Mouse (Mus musculus) intestine, postnatal 0 days (tissue): Measurements from ENCODE around the gene Nfyb. TPM values are rescaled to one million over a fixed set of nuclear protein-coding genes. Genes with fewer than 3 reads are reported as not detected.

Experiments
- ATAC-seq: fragments of 200-750 bp; cut with Nextera tagmentation; 2 replicates; pipeline ENCODE4 v1.8.0; 2017; ENCODE audit warnings: mild to moderate bottlenecking, moderate TSS enrichment, moderate library complexity
- H3K27ac ChIP-seq: fragments of 300-500 bp; sonication (generic); 2 replicates; pipeline ENCODE4 v1.5.1; 2014; ENCODE audit warnings: mild to moderate bottlenecking, low read depth, low read length, moderate library complexity
- H3K27me3 ChIP-seq: fragments of 300-500 bp; sonication (generic); replicated peaks from 2 replicates; pipeline ENCODE4 v1.6.1; 2014; ENCODE audit warnings: low read length, mixed read lengths; ENCODE audit not compliant: control insufficient read depth, insufficient read depth
- H3K36me3 ChIP-seq: fragments of 300-500 bp; sonication (generic); 2 replicates; pipeline ENCODE4 v1.6.1; 2014; ENCODE audit warnings: mild to moderate bottlenecking, moderate library complexity; ENCODE audit not compliant: control insufficient read depth, insufficient read depth
- H3K4me1 ChIP-seq: fragments of 300-500 bp; sonication (generic); replicated peaks from 2 replicates; pipeline ENCODE4 v1.6.1; 2014; ENCODE audit warnings: antibody characterized with exemption, low read length, mixed read lengths; ENCODE audit not compliant: control insufficient read depth, insufficient read depth
- H3K4me2 ChIP-seq: fragments of 300-500 bp; sonication (generic); replicated peaks from 2 replicates; pipeline ENCODE4 v1.6.1; 2014; ENCODE audit warnings: low read depth, mild to moderate bottlenecking, moderate library complexity
- H3K4me3 ChIP-seq: fragments of 300-500 bp; sonication (generic); 2 replicates; pipeline ENCODE4 v1.5.1; 2014; ENCODE audit warnings: low read depth, low read length
- H3K9ac ChIP-seq: fragments of 300-500 bp; sonication (generic); 2 replicates; pipeline ENCODE4 v1.6.1; 2014; ENCODE audit warnings: mild to moderate bottlenecking, low read depth, low read length
- H3K9me3 ChIP-seq: fragments of 300-500 bp; sonication (generic); 2 replicates; pipeline ENCODE4 v1.6.1; 2016; ENCODE audit warnings: mixed run types; ENCODE audit not compliant: control insufficient read depth
- CTCF ChIP-seq: sonication (generic); IDR thresholded peaks from 2 replicates; pipeline ENCODE4 v1.5.1; 2016; ENCODE audit warnings: low read depth, mild to moderate bottlenecking, control low read depth, antibody characterized with exemption, moderate library complexity
- WGBS: fragments of 180-500 bp; shearing (Covaris S2); extraction: QIAGEN DNeasy Blood & Tissue Kit; methylation state at CpG from one replicate; pipeline ENCODE4 v1.1.7; 2014; 5-methylcytosine and 5-hydroxymethylcytosine counted together
- polyA plus RNA-seq: library from polyadenylated mRNA; unstranded; fragments of >200 nt; fragmentation: Nextera tagmentation; extraction: Ambion mirVana; gene quantifications from 2 replicates; pipeline ENCODE4 v1.2.1, GENCODE M21; 2015

Gene Nfyb
- polyA plus RNA-seq, 1 experiment from 2014 or later: 19.8 TPM

DNA sequence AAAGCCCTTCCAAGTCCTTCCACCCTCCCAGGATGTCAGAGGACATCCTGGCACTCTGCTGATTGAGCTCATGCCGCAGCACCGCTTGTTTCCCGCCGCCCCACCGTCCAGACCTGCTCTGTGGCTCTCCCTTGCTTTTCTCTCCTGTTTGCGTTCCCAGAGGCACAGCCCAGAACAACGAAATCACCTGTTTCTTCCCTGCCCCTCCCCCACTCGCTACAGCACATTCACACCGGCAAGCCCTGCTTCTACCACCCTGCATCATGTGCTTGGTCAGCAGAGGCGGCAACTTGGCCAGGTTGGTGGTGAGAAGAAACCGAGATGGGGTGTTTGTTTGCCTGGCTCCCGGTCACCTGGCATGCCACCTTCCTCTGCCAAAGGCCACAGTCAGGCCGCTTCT lies 13.9 kb upstream of the Nfyb start:
- H3K9ac ChIP-seq: no peak overlapping the region
- H3K36me3 ChIP-seq: no peaks in the 10 kb centered on the region
- no peak overlapping the region for H3K4me3 ChIP-seq
- H3K9me3 ChIP-seq: no peaks in the 10 kb centered on the region
- no peaks in the 10 kb centered on the region; the same call in 1 of the 2 replicates for H3K4me1 ChIP-seq
- 26% methylated on average over 13 of the region's 13 CpGs for WGBS
- ATAC-seq: no peak
- peak overlapping the region; percentile 35; the same call in 1 of the 2 replicates for H3K4me2 ChIP-seq
- H3K27ac ChIP-seq: no peak overlapping the region
- no peaks in the 10 kb centered on the region for H3K27me3 ChIP-seq
- no peak for TF ChIP-seq CTCF

DNA sequence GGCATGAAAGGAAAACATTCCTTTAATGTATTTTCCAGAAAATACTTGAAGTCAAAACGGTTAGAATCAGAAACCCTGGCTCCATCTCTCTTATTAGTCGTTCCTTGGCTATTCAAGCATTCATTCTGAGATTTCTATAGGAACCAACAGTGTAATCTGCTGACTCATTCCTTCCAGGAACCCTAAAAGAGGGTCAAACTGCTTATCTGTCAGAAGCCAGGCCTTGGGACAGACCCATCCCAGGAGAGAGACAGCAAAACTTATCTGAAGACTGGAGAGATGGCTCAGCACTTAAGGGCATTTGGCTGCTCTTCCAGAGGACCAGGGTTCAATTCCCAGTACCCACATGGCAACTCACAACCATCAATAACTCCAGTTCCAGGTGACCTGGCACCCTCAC lies 13.1 kb upstream of the Nfyb start:
- no peak for TF ChIP-seq CTCF
- no peak overlapping the region for H3K4me2 ChIP-seq
- no peak overlapping the region for H3K4me3 ChIP-seq
- no peaks in the 10 kb centered on the region for H3K36me3 ChIP-seq
- no peaks in the 10 kb centered on the region for H3K9me3 ChIP-seq
- no peaks in the 10 kb centered on the region; the same call in 1 of the 2 replicates for H3K4me1 ChIP-seq
- H3K27me3 ChIP-seq: no peaks in the 10 kb centered on the region
- no peak overlapping the region for H3K9ac ChIP-seq
- no peak for ATAC-seq
- WGBS: 58% methylated on average over 2 of the region's 2 CpGs
- H3K27ac ChIP-seq: no peak overlapping the region

GRCm38 (mm10) chr10:82774841-82775240 lies 10.9 kb upstream of the Nfyb start:
- Histone ChIP-seq H3K9me3 (no peaks in the 10 kb centered on the region), H3K36me3 (no peaks in the 10 kb centered on the region), H3K9ac (no peak overlapping the region), H3K4me3 (no peak overlapping the region), H3K4me2 (no peak overlapping the region), H3K4me1 (no peaks in the 10 kb centered on the region; the same call in 1 of the 2 replicates), H3K27me3 (no peaks in the 10 kb centered on the region), H3K27ac (no peak overlapping the region)
- TF ChIP-seq CTCF: no peak
- WGBS: 84% methylated on average over 5 of the region's 5 CpGs
- ATAC-seq: no peak

GRCm38 (mm10) chr10:82771595-82772170 lies 7.7 kb upstream of the Nfyb start:
- no peaks in the 10 kb centered on the region for H3K36me3 ChIP-seq
- no peak overlapping the region for H3K27ac ChIP-seq
- TF ChIP-seq CTCF: no peak
- H3K4me1 ChIP-seq: no peaks in the 10 kb centered on the region
- H3K9me3 ChIP-seq: no peaks in the 10 kb centered on the region
- no peaks in the 10 kb centered on the region for H3K27me3 ChIP-seq
- 74% methylated on average over 9 of the region's 9 CpGs for WGBS
- ATAC-seq: no peak
- H3K4me3 ChIP-seq: no peak overlapping the region
- no peak overlapping the region for H3K4me2 ChIP-seq
- H3K9ac ChIP-seq: no peak overlapping the region

- no peak overlapping the region for H3K4me3 ChIP-seq
- WGBS: 79% methylated on average over 2 of the region's 2 CpGs
- no peaks in the 10 kb centered on the region for H3K9me3 ChIP-seq
- H3K4me1 ChIP-seq: no peaks in the 10 kb centered on the region
- no peak for ATAC-seq
- H3K4me2 ChIP-seq: no peak overlapping the region
- H3K27me3 ChIP-seq: no peaks in the 10 kb centered on the region
- H3K36me3 ChIP-seq: no peaks in the 10 kb centered on the region
- no peak for TF ChIP-seq CTCF
- no peak overlapping the region for H3K27ac ChIP-seq
- H3K9ac ChIP-seq: no peak overlapping the region
Observed at GRCm38 (mm10) chr10:82770713-82771112, 6.8 kb upstream of the Nfyb start.

GRCm38 (mm10) chr10:82768901-82769300 lies 5.0 kb upstream of the Nfyb start:
- Histone ChIP-seq H3K27ac (no peak overlapping the region), H3K9ac (no peak overlapping the region), H3K4me1 (no peaks in the 10 kb centered on the region), H3K9me3 (no peaks in the 10 kb centered on the region), H3K36me3 (no peaks in the 10 kb centered on the region), H3K4me3 (no peak overlapping the region), H3K4me2 (no peak overlapping the region), H3K27me3 (no peaks in the 10 kb centered on the region)
- ATAC-seq: no peak
- 34% methylated on average over 9 of the region's 9 CpGs for WGBS
- TF ChIP-seq CTCF: no peak
